Mouse (Mus musculus) hindbrain, postnatal 0 days (tissue): ENCODE measurements around the gene Uqcc2. TPM values are rescaled to one million over a fixed set of nuclear protein-coding genes. Genes with fewer than 3 reads are reported as not detected.

Source experiments
- ATAC-seq: fragments of 200-750 bp; cut with Nextera tagmentation; 2 replicates; pipeline ENCODE4 v1.8.0; 2017; ENCODE audit warnings: mild to moderate bottlenecking, moderate TSS enrichment, moderate library complexity
- DNase-seq: peaks from one replicate; pipeline ENCODE4 v3.0.0-alpha.2; 2015; ENCODE audit warnings: low spot score
- H3K27ac ChIP-seq: fragments of 300-500 bp; sonication (generic); 2 replicates; pipeline ENCODE4 v1.5.1; 2014; ENCODE audit warnings: mild to moderate bottlenecking
- H3K27me3 ChIP-seq: fragments of 300-500 bp; sonication (generic); 2 replicates; pipeline ENCODE4 v1.6.1; 2014; ENCODE audit warnings: low read length, mixed read lengths; ENCODE audit not compliant: insufficient read depth
- H3K36me3 ChIP-seq: fragments of 300-500 bp; sonication (generic); 2 replicates; pipeline ENCODE4 v1.6.1; 2014; ENCODE audit warnings: low read length, mixed read lengths; ENCODE audit not compliant: insufficient read depth
- H3K4me1 ChIP-seq: fragments of 300-500 bp; sonication (generic); 2 replicates; pipeline ENCODE4 v1.6.1; 2014; ENCODE audit warnings: antibody characterized with exemption, low read length, mixed read lengths; ENCODE audit not compliant: insufficient read depth
- H3K4me2 ChIP-seq: fragments of 300-500 bp; sonication (generic); 2 replicates; pipeline ENCODE4 v1.6.1; 2014; ENCODE audit warnings: low read depth, mild to moderate bottlenecking, low read length, moderate library complexity, mixed read lengths
- H3K4me3 ChIP-seq: fragments of 300-500 bp; sonication (generic); 2 replicates; pipeline ENCODE4 v1.5.1; 2014; ENCODE audit warnings: low read length
- H3K9ac ChIP-seq: fragments of 300-500 bp; sonication (generic); replicated peaks from 2 replicates; pipeline ENCODE4 v1.6.1; 2014; ENCODE audit warnings: mild to moderate bottlenecking, low read length, moderate library complexity, mixed read lengths
- H3K9me3 ChIP-seq: fragments of 300-500 bp; sonication (generic); 2 replicates; pipeline ENCODE4 v1.6.1; 2016; ENCODE audit warnings: low read length, mixed read lengths
- CTCF ChIP-seq: IDR thresholded peaks from 2 replicates; pipeline ENCODE4 v1.5.1; 2016; ENCODE audit warnings: antibody characterized with exemption, control low read depth, low read depth
- WGBS: fragments of 180-500 bp; shearing (Covaris S2); extraction: QIAGEN DNeasy Blood & Tissue Kit; methylation state at CpG from one replicate; pipeline ENCODE4 v1.1.7; 2014; 5-methylcytosine and 5-hydroxymethylcytosine counted together
- polyA plus RNA-seq: library from polyadenylated mRNA; unstranded; fragments of >200 nt; fragmentation: Nextera tagmentation; extraction: Ambion mirVana; gene quantifications from 2 replicates; pipeline ENCODE4 v1.2.1, GENCODE M21; 2015
- total RNA-seq: library from RNA; depleted of rRNA; stranded (reverse); fragments of >200 nt; gene quantifications from 2 replicates; pipeline ENCODE4 v1.2.3, GENCODE M21; 2014

The Uqcc2 gene
- total and polyA plus RNA-seq, 2 experiments from 2014 or later = 283 to 445 TPM

DNA sequence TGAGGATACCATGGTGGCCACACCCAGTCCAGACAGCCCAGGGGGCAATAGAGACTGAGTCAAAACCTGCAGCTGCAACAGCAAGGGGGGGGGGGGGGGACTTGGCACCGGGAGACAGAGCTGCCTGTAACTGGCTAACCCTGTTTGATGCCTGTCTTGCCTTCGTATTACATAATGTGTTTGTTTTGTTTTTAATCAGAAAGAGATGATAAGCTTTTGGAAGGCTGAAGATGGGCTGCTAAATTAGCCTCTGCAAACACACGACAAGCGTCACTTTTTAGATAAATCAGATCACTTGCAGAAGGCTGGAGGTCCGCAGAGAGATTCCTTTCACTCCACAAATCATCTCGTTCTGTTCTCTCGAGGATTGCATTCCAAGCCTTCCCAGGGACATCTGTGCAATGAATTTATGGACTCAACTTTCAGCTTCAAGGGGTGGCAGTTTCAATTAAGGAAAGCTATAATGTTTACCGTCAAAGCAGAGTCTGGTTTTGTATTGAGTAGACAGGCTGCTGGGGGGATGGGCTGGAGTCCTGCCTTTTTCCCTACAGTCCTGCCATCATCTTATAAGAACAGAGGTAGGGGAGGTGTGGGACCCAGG lies 12.7 kb upstream of the Uqcc2 start:
- no peaks in the 10 kb centered on the region for H3K36me3 ChIP-seq
- ATAC-seq (no peak), DNase-seq (no peak)
- no peak overlapping the region for H3K4me2 ChIP-seq
- H3K9ac ChIP-seq = no peak overlapping the region
- WGBS = 21% methylated on average over 8 of the region's 8 CpGs
- H3K27me3 ChIP-seq = no peaks in the 10 kb centered on the region
- no peak overlapping the region for H3K27ac ChIP-seq
- peaks cover 17% of the 10 kb centered on the region for H3K4me1 ChIP-seq
- no peaks in the 10 kb centered on the region for H3K9me3 ChIP-seq
- no peak overlapping the region for H3K4me3 ChIP-seq
- no peak for TF ChIP-seq CTCF

DNA sequence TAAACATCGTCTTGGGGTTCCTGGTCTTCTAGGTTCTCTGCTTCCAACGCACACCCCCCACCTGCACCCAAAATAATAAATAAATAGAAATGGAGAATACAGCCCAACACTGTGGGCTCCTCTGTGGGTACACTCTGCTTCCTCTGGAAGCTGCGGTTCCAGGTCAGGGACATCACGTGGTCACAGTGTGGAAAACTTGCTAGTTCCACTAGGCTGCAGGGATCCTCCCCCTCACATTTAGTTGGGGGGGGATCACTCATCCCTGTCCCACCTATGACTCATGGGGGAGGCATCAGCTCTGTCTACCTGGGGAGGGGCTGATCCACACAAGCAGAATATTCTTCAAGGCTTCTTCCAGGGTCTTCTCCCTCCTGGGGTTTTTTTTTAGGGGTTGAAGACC lies 10.4 kb upstream of the Uqcc2 start:
- DNase-seq (no peak), ATAC-seq (no peak)
- WGBS = 66% methylated on average over 4 of the region's 4 CpGs
- no peak for TF ChIP-seq CTCF
- no peak overlapping the region for H3K4me3 ChIP-seq
- no peak overlapping the region for H3K27ac ChIP-seq
- H3K9ac ChIP-seq = no peak overlapping the region
- H3K9me3 ChIP-seq = no peaks in the 10 kb centered on the region
- no peaks in the 10 kb centered on the region for H3K27me3 ChIP-seq
- no peak overlapping the region for H3K4me2 ChIP-seq
- peaks cover 21% of the 10 kb centered on the region; the same call in 1 of the 2 replicates for H3K4me1 ChIP-seq
- no peaks in the 10 kb centered on the region for H3K36me3 ChIP-seq

DNA sequence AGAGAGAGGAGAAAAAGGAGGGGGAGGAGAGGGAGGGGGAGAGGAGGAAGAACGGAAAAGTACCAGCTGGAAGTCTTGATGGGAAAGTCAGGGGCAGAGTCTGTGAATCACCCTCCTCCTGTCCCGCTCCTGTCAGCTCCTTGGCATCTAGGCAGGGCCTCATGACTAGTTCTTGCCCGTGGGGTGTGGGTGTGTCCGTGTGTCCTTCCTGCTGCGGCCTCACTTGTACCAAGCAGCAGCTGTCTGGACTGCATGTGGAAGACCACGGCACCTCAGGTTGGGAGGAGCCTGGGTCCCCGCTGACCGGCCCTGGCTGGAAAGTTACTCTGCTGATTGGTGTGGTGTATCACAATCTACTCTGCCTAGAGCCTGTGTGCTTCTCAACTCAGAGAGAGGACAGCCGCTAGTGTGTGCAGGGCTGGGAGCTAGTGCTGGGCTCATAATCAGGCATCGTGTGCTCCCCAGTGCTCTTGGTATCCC lies 8.3 kb upstream of the Uqcc2 start:
- no peak overlapping the region for H3K27ac ChIP-seq
- H3K36me3 ChIP-seq = no peaks in the 10 kb centered on the region
- H3K4me2 ChIP-seq = no peak overlapping the region
- no peaks in the 10 kb centered on the region for H3K9me3 ChIP-seq
- H3K4me3 ChIP-seq = no peak overlapping the region
- H3K4me1 ChIP-seq = peaks cover 21% of the 10 kb centered on the region; the same call in 1 of the 2 replicates
- DNase-seq (no peak), ATAC-seq (no peak)
- H3K27me3 ChIP-seq = no peaks in the 10 kb centered on the region
- no peak for TF ChIP-seq CTCF
- 45% methylated on average over 10 of the region's 10 CpGs for WGBS
- no peak overlapping the region for H3K9ac ChIP-seq

DNA sequence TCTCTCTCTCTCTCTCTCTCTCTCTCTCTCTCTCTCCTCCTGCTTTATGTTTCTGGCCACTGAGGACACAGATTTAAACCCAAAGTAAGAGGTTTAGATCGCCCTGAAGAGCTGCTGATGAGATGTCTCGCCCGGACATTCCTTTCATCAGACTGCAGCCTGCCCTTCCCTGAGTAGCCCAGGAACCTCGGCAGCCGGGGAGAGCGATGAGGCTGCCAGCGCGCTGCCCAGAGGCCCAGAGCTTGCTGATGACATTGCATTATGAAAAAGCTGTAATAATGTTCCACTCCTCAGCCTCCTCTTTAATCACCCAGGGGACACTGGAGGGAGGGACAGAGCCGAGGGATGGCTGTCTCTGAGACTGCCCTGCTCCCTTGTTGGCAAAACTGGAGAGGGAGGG lies 6.5 kb upstream of the Uqcc2 start:
- no peak for ATAC-seq
- Histone ChIP-seq H3K27me3 (no peaks in the 10 kb centered on the region), H3K36me3 (no peaks in the 10 kb centered on the region), H3K4me1 (peaks cover 14% of the 10 kb centered on the region; the same call in 1 of the 2 replicates), H3K4me3 (no peak overlapping the region), H3K9me3 (no peaks in the 10 kb centered on the region), H3K9ac (no peak overlapping the region), H3K27ac (no peak overlapping the region), H3K4me2 (no peak overlapping the region)
- no peak for TF ChIP-seq CTCF
- WGBS = 38% methylated on average over 9 of the region's 9 CpGs
- no peak for DNase-seq

DNA sequence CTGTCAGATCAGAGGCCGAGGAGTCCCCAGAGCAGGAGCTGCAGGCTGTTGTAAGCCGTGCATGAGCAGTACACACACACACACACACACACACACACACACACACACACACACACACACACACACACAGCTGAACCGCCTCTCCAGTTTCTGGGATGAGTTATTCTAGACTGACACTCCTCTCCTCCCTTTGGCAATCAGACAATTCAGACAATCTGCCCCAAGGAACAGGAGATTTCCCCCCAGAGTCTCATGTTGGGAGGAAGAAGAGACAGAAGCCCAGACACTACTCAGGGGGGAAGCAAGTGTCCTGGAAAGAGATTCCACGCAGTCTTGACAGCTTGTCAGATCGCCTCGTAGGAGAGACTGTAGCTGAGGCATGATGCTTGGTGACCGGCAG lies 5.6 kb upstream of the Uqcc2 start:
- H3K9me3 ChIP-seq = no peaks in the 10 kb centered on the region
- TF ChIP-seq CTCF = no peak
- no peak overlapping the region for H3K9ac ChIP-seq
- H3K4me3 ChIP-seq = no peak overlapping the region
- no peak overlapping the region for H3K4me2 ChIP-seq
- H3K27me3 ChIP-seq = no peaks in the 10 kb centered on the region
- H3K27ac ChIP-seq = no peak overlapping the region
- DNase-seq = no peak
- no peak for ATAC-seq
- H3K36me3 ChIP-seq = no peaks in the 10 kb centered on the region
- 27% methylated on average over 7 of the region's 7 CpGs for WGBS
- H3K4me1 ChIP-seq = peaks cover 14% of the 10 kb centered on the region; the same call in 1 of the 2 replicates

DNA sequence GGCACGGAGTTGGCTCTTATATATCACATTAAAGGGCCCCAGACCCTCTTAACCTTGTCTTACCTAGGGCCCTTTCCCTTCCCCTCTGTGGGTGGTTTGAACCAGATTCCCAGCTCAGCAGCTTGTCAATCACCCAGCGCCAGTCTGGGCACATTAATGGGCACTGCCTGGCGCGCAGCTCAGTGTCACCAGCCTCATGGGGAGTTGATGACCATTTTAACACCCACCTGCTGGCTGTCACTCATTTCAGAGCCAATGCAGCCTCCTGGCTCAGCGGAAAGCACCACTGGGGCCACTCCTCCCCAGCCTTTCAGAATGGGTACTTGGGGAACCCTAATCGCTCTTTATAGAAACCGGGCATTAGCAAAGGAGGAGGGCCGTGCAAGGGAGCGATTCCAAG lies 4.7 kb upstream of the Uqcc2 start:
- WGBS = 52% methylated on average over 9 of the region's 9 CpGs
- no peak overlapping the region for H3K27ac ChIP-seq
- H3K36me3 ChIP-seq = no peaks in the 10 kb centered on the region
- H3K4me2 ChIP-seq = no peak overlapping the region
- no peak for ATAC-seq
- TF ChIP-seq CTCF = no peak
- no peak overlapping the region for H3K4me3 ChIP-seq
- DNase-seq = no peak
- H3K9ac ChIP-seq = no peak overlapping the region
- no peaks in the 10 kb centered on the region for H3K27me3 ChIP-seq
- no peaks in the 10 kb centered on the region for H3K9me3 ChIP-seq
- H3K4me1 ChIP-seq = peaks cover 14% of the 10 kb centered on the region

DNA sequence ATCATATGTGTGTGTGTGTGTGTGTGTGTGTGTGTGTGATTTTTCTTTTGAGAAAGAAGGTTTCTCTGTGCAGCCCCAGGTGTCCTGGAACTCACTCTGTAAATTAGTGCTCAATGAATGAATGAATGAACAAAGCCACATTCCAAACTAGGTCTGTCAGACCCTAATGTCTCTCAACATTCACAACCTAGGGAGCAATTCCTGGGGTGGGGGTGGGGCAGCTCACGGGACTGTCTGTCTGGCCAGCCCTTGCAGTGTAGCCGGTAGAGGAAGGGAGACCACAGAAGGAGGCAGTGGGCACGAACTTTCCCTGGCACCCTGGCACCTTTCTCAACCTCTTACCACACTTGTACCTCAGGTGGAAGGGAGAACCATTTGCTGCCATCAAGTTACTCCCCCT lies 999 bp upstream of the Uqcc2 start:
- WGBS = 26% methylated on average over 3 of the region's 3 CpGs
- no peak overlapping the region for H3K9ac ChIP-seq
- no peak for DNase-seq

More for the DNA sequence above, 999 bp upstream of the Uqcc2 start:
- H3K27me3 ChIP-seq = no peaks in the 10 kb centered on the region
- H3K9me3 ChIP-seq = no peaks in the 10 kb centered on the region
- no peak overlapping the region for H3K4me3 ChIP-seq
- ATAC-seq = no peak
- TF ChIP-seq CTCF = no peak
- H3K4me1 ChIP-seq = peaks cover 23% of the 10 kb centered on the region
- H3K36me3 ChIP-seq = no peaks in the 10 kb centered on the region
- no peak overlapping the region for H3K27ac ChIP-seq
- H3K4me2 ChIP-seq = no peak overlapping the region
